Mouse (Mus musculus): ENCODE results near the gene Olfr531. TPM values are rescaled to one million over a fixed set of nuclear protein-coding genes. Genes with fewer than 3 reads are reported as not detected.

Olfr531 gene
- total and polyA plus RNA-seq, 3 experiments: not detected

DNA sequence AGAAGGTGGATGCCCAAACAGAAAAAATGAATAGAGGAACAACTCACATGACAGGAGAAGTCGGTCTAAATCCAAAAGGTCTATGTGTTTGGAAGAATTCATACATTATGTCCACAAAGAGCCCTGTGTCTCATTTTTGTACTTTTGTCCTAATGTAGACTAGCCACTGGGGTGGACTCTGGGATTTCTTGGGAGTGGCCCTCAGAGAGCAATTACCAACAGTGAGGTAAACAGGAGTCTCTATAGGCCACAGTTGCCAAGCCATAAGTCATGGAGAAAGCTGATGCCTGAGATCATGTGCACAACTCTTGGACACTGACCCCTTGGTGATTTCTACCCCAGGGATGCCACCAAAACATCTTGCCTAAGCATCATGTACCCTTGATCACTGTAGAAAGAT, 18.8 kb upstream of the Olfr531 start, which contains the start of gene Olfr532:
TSS of gene Olfr532 (minus strand) at position 101 of the 400 bp plus-strand sequence.
- H3K4me1 ChIP-seq (ENCODE audit: control insufficient read depth in 1 of 2, insufficient read depth in 2 of 2, low read length in 2 of 2): no peaks in the 10 kb centered on the region
- DNase-seq (ENCODE audit: low read depth, low spot score): no peak

DNA sequence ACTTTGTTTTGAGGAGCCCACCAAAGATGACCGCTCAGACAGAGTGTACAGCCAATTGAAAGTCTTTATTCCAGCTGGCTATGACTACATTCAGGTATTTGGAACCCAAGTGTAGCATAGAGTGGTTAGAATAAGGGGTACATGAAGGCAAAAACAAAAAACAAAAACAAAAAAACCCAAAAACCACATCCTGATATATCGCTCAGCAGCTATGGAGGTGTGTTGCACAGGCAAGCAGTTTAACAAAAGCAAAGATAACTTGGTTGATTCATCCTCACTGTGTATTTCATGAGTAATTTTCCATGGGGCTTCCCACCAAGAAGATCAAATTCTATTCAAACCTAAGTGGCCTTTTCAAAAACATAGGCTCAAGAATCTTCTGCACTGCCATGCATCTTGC, 25.8 kb downstream of the Olfr531 start:
- no peaks in the 10 kb centered on the region for H3K9me3 ChIP-seq (replicated peaks; ENCODE audit: insufficient read depth, low read length)
- H3K79me2 ChIP-seq (ENCODE audit: control insufficient read depth, insufficient read depth, low read length, poor library complexity): no peaks in the 10 kb centered on the region
- TF ChIP-seq NELFE (IDR thresholded peaks at IDR 0.05; ENCODE audit: low read depth, low read length) (no peak), TCF12 (IDR thresholded peaks at IDR 0.05; ENCODE audit: low read depth, low read length) (no peak)
- H3K27ac ChIP-seq (ENCODE audit: control insufficient read depth, low read depth, low read length): no peak overlapping the region
- H3K4me1 ChIP-seq (ENCODE audit: control insufficient read depth in 1 of 2, insufficient read depth in 2 of 2, low read length in 2 of 2): no peaks in the 10 kb centered on the region
- H3K4me3 ChIP-seq (ENCODE audit: control insufficient read depth in 1 of 2, insufficient read depth in 1 of 2, low read depth in 2 of 2, low read length in 2 of 2): no peak overlapping the region
- H3K36me3 ChIP-seq (ENCODE audit: control insufficient read depth in 1 of 2, insufficient read depth in 2 of 2, low read length in 2 of 2): no peaks in the 10 kb centered on the region
- no peak overlapping the region for H3K9ac ChIP-seq (ENCODE audit: control insufficient read depth, low read depth, low read length, poor library complexity, severe bottlenecking)
- no peak for DNase-seq (ENCODE audit: low read depth, low spot score)
- H3K27me3 ChIP-seq (ENCODE audit: control insufficient read depth in 1 of 2, insufficient read depth in 2 of 2, low read length in 2 of 2): no peaks in the 10 kb centered on the region

More for the DNA sequence above, 18.8 kb upstream of the Olfr531 start, which contains the start of gene Olfr532:
- Histone ChIP-seq H3K27ac (ENCODE audit: control insufficient read depth, low read depth, low read length) (no peak within 1 kb of the TSS), H3K27me3 (ENCODE audit: control insufficient read depth in 1 of 2, insufficient read depth in 2 of 2, low read length in 2 of 2) (no peaks in the 10 kb centered on the region), H3K36me3 (ENCODE audit: control insufficient read depth in 1 of 2, insufficient read depth in 2 of 2, low read length in 2 of 2) (no peaks in the 10 kb centered on the region), H3K79me2 (ENCODE audit: control insufficient read depth, insufficient read depth, low read length, poor library complexity) (no peaks in the 10 kb centered on the region), H3K4me3 (ENCODE audit: control insufficient read depth in 1 of 2, insufficient read depth in 1 of 2, low read depth in 2 of 2, low read length in 2 of 2) (no peak within 1 kb of the TSS), H3K9me3 (replicated peaks; ENCODE audit: insufficient read depth, low read length) (no peaks in the 10 kb centered on the region), H3K9ac (ENCODE audit: control insufficient read depth, low read depth, low read length, poor library complexity, severe bottlenecking) (no peak within 1 kb of the TSS)
- TF ChIP-seq NRF1 (IDR thresholded peaks at IDR 0.05; ENCODE audit: insufficient read depth, low read depth, low read length, poor library complexity, severe bottlenecking): no peak
- TF ChIP-seq E2F4 (IDR thresholded peaks at IDR 0.05; ENCODE audit: borderline replicate concordance, low read depth, low read length): no peak
- no peak for TF ChIP-seq ZC3H11A (IDR thresholded peaks at IDR 0.05; ENCODE audit: low read depth, low read length)
- no peak for TF ChIP-seq ELF1 (IDR thresholded peaks at IDR 0.05; ENCODE audit: low read depth, low read length)
- no peak for TF ChIP-seq ETS1 (IDR thresholded peaks at IDR 0.05; ENCODE audit: low read depth, low read length)
- TF ChIP-seq UBTF (IDR thresholded peaks at IDR 0.05; ENCODE audit: borderline replicate concordance, insufficient read depth, low read depth, low read length): no peak
- no peak for TF ChIP-seq MAFK (IDR thresholded peaks at IDR 0.05; ENCODE audit: borderline replicate concordance, low read depth, low read length)
- no peak for TF ChIP-seq MYC (IDR thresholded peaks at IDR 0.05; ENCODE audit: low read depth, low read length)
- TF ChIP-seq ZKSCAN1 (IDR thresholded peaks at IDR 0.05; ENCODE audit: low read depth, low read length): no peak
- TF ChIP-seq USF2 (IDR thresholded peaks at IDR 0.05; ENCODE audit: borderline replicate concordance in 1 of 2, insufficient read depth in 1 of 2, low read depth in 1 of 2, low read length in 2 of 2): no peak
- TF ChIP-seq GABPA (IDR thresholded peaks at IDR 0.05; ENCODE audit: low read depth, low read length): no peak
- TF ChIP-seq MAZ (IDR thresholded peaks at IDR 0.05; ENCODE audit: low read depth, low read length): no peak

DNA sequence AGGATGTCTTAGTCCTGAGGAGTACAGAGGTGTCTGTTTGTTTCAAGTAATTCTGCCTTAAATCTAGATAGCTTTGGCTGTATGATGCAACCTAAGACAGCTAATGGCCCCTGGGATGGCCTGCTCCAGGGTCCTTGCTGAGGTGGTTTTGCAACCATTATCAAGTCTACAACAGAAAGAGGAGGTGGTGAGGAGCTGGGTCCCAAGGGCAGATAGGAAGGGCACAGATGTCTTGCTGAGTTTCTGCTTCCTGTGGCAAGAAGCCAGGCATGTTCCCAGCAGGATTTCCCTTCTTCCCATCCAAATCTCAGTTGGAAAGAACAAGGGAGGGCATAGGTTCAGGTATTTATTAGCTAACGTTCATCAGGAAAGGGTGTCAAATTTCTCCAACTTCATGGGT, 26.5 kb downstream of the Olfr531 start, which contains the start of gene Olfr530:
TSS of gene Olfr530 (minus strand) at position 101 of the 400 bp plus-strand sequence.
- no peak within 1 kb of the TSS for H3K4me3 ChIP-seq (ENCODE audit: control insufficient read depth in 1 of 2, insufficient read depth in 1 of 2, low read depth in 2 of 2, low read length in 2 of 2)
- H3K27ac ChIP-seq (ENCODE audit: control insufficient read depth, low read depth, low read length): no peak within 1 kb of the TSS
- no peaks in the 10 kb centered on the region for H3K27me3 ChIP-seq (ENCODE audit: control insufficient read depth in 1 of 2, insufficient read depth in 2 of 2, low read length in 2 of 2)
- TF ChIP-seq CHD1 (IDR thresholded peaks at IDR 0.05; ENCODE audit: low read depth, low read length): no peak
- TF ChIP-seq POLR2AphosphoS2 (IDR thresholded peaks at IDR 0.05; ENCODE audit: low read length): no peak
- DNase-seq (ENCODE audit: low read depth, low spot score): no peak
- H3K9ac ChIP-seq (ENCODE audit: control insufficient read depth, low read depth, low read length, poor library complexity, severe bottlenecking): no peak within 1 kb of the TSS
- H3K9me3 ChIP-seq (replicated peaks; ENCODE audit: insufficient read depth, low read length): no peaks in the 10 kb centered on the region
- no peaks in the 10 kb centered on the region for H3K79me2 ChIP-seq (ENCODE audit: control insufficient read depth, insufficient read depth, low read length, poor library complexity)
- H3K4me1 ChIP-seq (ENCODE audit: control insufficient read depth in 1 of 2, insufficient read depth in 2 of 2, low read length in 2 of 2): no peaks in the 10 kb centered on the region
- H3K36me3 ChIP-seq (ENCODE audit: control insufficient read depth in 1 of 2, insufficient read depth in 2 of 2, low read length in 2 of 2): no peaks in the 10 kb centered on the region
